Mouse (Mus musculus) left cerebral cortex, postnatal 25 days (tissue): ENCODE data around the gene Cldn18. TPM values are rescaled to one million over a fixed set of nuclear protein-coding genes. Genes with fewer than 3 reads are reported as not detected.

ENCODE experiments used
- DNase-seq, 2 experiments: peaks; one replicate each; pipeline ENCODE4 v3.0.0; 2022; ENCODE audit warnings: low spot score in 2 of 2, mixed read lengths in 1 of 2
- intact Hi-C: fragments of 180-260 bp; cut with DNase I; formaldehyde crosslinking; loops from one replicate; pipeline ENCODE4 v1.15.1; 2025
- total RNA-seq, 2 experiments: library from RNA; stranded (reverse); gene quantifications; 2 replicates each; pipeline ENCODE4 v1.2.3; 2021

Cldn18 gene
- not detected for total RNA-seq

DNA sequence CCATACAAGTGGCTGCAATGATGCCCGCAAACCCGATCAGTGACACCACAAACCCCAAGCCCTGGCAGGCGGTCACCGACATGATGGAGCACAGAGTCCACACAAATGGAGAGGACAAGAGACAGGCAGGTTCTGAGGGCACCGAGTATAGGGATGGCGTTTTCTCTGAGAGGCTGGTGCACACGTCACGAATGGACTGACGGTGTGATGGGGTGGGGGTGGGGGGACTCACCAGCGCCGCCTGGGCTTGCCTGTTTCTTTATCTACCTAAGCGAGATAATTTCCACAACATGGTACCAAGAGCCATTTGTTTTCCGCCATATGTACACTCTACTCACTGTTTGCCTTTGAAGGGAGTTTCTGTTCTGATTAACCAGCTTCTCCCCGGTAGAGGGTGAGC, at the start of gene Cldn18:
Gene Cldn18, minus strand, starts transcription at position 134 of the 400 bp plus-strand sequence.
- intact Hi-C loops = no loop called here
- no peak for DNase-seq

DNA sequence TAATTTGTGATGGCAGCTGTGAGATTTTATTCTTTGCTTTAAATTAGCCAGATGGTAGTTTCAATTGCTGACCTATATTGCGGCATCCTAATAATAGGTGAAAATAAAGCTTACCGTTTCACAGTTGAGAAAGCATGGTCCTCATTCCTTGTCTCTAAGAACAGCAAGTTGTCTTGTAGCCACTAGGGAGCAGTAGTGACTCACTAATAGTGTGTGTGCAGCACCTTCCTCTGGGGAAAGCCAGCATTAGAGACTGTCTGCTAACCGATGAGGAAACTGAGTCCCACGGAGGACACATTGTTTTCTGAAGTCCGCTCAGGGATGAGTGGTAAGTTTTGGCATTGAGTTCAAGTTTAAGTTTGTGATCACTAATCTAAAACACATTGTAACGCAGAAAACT, 46.5 kb upstream of the Cldn18 start:
- intact Hi-C loops = loop anchor here (10.0 kb wide), 1 partner anchor 681 kb away; no protein-coding TSS in a partner anchor

DNA sequence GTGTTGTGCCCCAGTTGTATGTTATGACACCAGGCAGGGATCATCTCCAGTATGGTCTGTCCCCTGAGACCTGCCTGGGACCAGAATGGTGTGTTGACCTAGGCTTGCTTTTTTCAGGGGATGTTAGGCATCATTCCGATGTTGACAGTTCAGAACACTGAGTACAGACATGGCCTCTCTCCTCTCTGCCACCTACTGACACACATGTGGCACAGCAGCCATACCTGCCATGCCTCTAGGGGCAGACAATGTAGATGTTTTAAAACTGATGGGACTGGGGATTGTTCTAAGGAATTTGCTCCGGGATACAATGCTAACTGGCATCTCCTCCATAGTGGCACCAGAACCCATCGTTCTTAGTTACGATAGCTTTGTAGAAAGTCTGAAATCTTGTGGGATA, 33.2 kb upstream of the Cldn18 start:
- DNase-seq = no peak
- intact Hi-C loops = no loop called here

More for the DNA sequence above, 46.5 kb upstream of the Cldn18 start:
- peak; percentile 28 to 57 for DNase-seq

DNA sequence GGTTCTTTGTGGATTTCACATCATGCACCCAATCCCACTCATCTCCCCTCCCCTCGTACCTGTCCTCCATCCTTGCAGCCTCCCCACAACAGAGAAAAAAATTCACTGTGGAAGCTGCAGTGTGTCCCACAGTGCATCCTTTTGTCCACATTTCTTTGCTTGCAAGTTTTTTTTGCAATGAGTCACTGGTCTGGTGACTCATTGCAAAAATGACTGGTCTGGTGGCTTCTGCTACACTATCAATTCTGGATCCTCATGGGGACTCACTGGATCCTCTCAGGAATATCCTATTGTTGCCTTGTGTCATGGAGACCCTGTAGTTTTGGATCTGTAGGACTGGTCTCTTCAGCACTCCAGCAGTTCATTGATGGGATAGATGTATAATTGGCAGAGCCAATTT, 31.2 kb upstream of the Cldn18 start:
- no peak for DNase-seq
- intact Hi-C loops = no loop called here

DNA sequence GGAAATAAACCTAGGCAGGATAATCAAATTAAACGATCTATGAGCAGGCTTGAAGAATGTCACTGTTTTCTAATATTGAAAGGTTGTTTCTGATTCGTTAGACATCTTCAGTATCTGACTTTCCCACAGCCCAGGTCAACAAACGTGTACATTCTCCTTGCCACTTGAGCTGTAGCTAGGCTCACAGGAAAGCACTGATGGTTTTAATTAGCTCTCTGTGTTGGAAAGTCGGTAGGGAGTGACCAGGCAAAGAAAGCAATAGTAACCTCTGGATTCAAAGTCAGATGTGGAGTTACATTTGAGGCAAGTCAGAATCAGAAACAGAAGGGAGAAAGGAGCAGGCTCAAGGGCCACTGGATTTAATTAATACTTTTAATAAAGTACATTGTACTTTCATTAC, 30.7 kb upstream of the Cldn18 start:
- intact Hi-C loops = no loop called here

DNA sequence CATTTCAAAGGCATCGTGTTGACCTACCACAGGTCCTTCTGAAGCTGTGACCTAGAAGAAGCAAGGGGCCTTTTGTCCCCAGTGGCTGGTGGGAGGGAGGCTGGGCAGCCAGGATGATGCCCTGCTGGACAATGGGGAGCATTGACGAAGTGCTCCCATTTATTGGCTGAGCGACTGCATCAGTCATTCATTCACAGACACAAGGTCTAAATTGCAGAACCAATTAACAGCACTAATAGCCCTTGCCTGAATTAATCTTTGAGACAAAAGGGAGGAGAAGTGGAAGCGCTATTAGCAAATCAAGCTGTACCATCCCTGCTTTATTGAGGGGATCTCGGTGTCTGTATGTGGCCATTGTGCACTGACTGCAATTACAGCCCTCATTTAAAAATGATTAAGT, 27.5 kb upstream of the Cldn18 start:
- DNase-seq = peak; percentile 13 to 55
- intact Hi-C loops = no loop called here

More for the DNA sequence above, 30.7 kb upstream of the Cldn18 start:
- DNase-seq = no peak

GRCm38 (mm10) chr9:99729943-99730646, 13.0 kb upstream of the Cldn18 start:
- intact Hi-C loops = loop anchor here (1.0 to 5.0 kb wide), 3 partner anchors 117 to 716 kb away; no protein-coding TSS in a partner anchor

DNA sequence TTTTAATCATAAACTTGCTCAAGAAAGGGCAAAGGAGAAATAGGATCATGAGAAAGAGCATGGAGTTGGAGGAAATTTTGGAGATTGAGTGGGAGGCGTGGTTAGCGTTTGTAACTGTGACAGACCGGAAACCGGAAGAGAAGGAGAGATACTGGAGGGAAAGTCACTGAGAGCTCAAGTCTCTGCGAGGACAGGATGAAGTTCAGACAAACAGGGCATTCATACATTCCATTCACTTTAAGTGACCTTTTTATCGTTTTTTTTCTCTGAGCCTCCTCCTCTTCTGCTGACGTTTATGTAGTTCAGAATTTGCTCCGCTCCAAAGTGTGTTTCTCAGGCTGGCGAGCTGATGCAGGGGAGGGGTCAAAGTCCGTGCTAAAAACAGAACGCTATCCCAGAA, 10.8 kb upstream of the Cldn18 start:
- no peak for DNase-seq
- intact Hi-C loops = no loop called here

More at GRCm38 (mm10) chr9:99729943-99730646, 13.0 kb upstream of the Cldn18 start:
- peak; percentile 74 to 84 for DNase-seq

DNA sequence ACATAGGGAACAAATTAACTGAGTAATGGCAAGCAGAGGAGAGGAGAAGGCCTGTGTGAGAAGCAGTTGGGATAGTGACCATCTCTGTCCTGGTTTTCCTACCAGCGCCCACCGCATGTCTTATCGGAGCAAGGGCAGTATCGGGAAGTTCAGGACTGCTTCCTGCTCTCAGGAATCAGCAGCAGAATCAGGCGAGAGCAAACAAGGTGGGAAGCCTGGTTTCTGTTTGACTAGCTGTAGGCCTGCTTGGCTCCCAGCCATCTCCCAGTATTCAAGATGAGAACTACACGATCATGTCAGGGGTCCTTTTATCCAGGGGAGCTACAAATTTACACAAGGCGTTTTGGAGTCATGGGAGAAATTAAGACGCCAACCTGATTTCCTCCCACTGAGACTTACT, 8.2 kb upstream of the Cldn18 start:
- intact Hi-C loops = no loop called here
- DNase-seq = no peak

- peak in 1 of 2 experiments; percentile 89 for DNase-seq
- intact Hi-C loops = loop anchor here (2.0 to 5.0 kb wide), 2 partner anchors 38 to 117 kb away; no protein-coding TSS in a partner anchor
Measured at GRCm38 (mm10) chr9:99720011-99720410, 2.9 kb upstream of the Cldn18 start.

- DNase-seq = no peak
- intact Hi-C loops = no loop called here
Measured at GRCm38 (mm10) chr9:99710297-99710696, 6.8 kb downstream of the Cldn18 start.

GRCm38 (mm10) chr9:99709588-99710248, 7.3 kb downstream of the Cldn18 start:
- no peak for DNase-seq
- intact Hi-C loops = no loop called here

DNA sequence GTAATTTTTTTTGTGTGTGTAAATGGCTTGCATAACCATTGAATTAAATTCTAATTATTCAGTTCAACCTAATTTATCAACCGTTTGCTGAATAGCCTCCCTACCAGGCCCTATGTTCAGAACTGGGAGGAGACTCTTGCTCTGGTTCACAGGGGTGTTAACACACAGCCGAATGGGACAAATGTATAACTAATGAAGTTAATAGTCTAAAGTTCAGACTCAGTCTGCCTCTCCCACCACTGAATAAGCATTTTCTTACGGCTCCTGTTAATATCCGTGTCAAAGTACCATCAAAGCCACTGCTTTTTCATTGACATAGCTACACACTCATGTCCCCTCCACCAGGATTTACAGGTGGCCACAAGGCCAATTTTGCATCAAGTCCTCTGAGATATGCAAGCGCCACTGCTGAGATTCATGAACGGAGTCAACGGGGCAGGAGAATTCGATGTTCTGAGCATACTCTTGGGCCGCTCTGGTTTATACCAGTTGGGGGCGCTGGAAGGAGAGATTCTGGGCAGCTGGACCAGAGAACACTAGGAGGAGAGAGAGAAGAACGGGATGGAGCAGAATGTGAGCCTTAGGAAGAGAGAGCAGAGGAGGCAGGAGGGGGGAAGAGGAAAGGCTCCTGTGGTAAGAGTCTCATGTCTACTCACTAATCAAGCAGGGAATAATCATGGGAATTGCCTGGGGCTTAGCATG, 9.5 kb downstream of the Cldn18 start:
- no peak for DNase-seq
- intact Hi-C loops = no loop called here

DNA sequence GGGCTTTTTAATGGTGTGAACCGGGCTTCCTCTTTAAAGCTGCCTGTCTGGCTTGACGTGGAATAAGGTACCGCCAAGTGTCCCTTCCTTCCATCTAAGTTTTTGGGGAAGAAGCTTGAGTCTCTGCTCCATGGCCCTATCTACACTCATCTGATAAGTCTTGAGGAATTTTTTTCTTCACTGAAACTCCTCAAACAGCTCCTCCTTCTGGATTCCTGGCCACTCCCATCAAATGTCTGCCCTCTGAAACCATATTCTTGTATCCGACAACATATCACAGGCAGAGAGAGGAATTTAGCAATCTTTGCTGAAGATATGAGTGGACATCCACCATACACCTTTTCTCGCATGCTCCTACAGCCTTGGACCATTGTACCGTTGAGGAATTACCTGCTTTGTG, 10.8 kb downstream of the Cldn18 start:
- DNase-seq = no peak
- intact Hi-C loops = no loop called here

- DNase-seq = no peak
- intact Hi-C loops = no loop called here
Measured at GRCm38 (mm10) chr9:99703711-99704110, 13.4 kb downstream of the Cldn18 start.

GRCm38 (mm10) chr9:99702215-99702614, 14.9 kb downstream of the Cldn18 start:
- intact Hi-C loops = no loop called here
- DNase-seq = no peak

DNA sequence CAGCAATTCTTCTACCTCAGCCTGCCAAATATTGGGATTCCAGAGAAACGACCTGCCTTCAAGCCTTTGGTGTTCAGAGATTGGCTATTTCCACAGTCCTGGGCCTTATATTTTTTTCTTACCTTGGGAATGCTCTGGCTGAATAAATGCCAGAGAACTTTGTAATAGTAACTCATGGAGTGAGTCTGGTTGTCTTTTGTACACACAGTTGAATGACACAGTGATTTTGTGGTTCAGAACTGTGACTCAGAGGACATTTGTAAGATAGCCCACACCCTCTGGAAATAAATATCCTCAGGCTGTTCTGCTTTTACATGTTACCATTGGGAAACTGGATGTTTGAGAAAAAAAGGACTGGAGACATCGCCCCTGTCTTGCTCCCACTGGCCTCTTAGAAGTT, 15.9 kb downstream of the Cldn18 start:
- intact Hi-C loops = no loop called here

DNA sequence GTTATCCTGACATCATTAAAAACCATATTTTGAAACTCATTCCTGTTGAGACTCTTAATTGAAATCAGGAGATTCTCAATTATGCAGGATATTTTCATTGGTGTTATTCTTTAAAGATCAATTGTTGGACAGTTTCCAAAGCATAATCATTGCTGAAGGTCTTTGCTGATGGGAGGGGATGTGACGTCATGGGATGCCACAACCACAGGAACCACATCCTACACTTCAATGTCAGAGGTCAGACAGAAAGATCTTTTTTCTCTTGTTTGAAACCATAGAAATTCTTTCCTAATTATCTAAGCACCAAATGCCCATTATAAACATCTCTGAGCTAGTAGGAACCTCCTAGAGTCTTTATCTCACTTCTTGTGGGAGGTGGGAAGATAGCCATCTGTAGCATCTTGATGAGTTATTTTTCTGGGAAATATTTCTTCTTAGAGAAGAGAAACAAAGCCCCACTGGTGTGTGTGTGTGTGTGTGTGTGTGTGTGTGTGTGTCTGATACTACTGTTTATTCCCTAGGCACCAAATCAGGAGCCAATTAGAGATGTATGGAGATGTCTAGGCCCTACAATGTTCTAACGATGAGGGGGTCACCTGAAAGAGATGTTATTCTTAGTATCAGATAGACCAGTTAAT, 17.2 kb downstream of the Cldn18 start:
- intact Hi-C loops = no loop called here
- DNase-seq = peak in 1 of 2 experiments; percentile 28

More for the DNA sequence above, 15.9 kb downstream of the Cldn18 start:
- no peak for DNase-seq

DNA sequence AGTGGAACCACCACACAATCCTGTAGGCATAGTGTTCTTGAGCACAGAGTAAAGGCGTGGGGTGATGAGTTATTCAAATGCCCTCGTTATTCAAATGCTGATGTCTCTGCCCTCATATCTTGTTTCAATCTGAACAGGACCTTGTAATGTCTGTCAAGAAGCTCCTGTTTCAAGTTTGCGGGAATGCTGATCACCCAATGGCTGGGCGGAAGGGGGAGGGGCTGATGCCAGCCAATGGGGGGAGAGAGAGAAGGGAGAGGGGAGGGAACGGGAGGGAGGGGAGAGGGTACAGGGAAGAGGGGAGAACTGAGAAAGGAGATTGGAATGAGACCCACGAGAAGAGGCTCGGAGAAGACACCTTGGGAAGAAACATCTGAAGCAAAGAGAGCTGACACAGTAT, 22.1 kb downstream of the Cldn18 start:
- intact Hi-C loops = no loop called here
- DNase-seq = no peak

- DNase-seq = no peak
- intact Hi-C loops = no loop called here
Measured at GRCm38 (mm10) chr9:99690386-99690785, 26.7 kb downstream of the Cldn18 start.
